ENCODE assay signal across 9 mouse cellular contexts in the genomic region with DNA sequence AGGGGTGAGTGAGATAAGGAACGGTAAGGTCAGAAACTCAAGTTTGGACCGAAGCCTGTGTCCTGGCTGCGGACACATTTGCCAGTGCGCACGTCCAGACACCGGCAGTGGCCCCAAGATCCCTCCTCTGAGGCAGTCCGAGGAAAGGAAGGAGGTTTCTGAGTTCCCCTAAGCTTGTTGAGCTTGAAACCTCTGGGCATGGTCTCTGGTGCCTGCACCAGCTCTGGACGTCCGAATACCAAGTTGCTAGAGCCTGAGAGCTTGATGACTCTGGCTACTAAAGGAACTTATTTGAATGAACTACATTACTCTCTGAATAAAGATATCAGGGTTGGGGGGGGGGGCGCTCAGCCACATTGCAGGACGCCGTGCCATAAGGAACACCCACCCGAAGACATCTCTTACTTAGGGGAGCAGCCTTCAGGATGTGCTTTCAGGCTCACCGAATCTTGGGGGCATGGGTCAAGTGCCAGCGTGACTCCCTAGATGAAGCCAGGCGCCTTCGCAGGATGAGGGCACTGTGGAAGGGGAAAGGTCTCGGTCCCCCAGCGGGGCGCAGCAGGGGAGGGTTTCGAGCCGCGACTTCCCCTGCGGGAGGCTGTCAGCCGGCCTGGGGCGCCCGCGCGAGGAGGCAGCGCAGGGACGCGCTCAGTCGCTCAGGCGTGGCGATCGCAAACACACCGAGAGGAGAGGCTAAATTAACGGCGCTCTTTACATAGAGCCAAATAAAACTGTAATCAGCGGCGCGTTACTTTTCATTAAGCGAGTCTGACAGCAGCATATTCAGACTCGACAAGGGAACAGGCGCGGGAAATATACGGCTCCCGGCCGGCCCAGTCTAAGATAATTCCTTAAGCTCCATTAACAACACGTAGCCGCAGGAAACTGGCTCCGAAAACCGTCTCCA. TPM values are rescaled to one million over a fixed set of nuclear protein-coding genes. Genes with fewer than 3 reads are reported as not detected.
DNase-seq lines count a peak whose midpoint lies in the region; ATAC-seq and TF ChIP-seq lines count a peak whose summit lies in the region.
"Had no signal": no experiment of that assay in that cellular context is flagged by ENCODE, and none has a peak within 500 bp of the region (broad histone marks: within the 10 kb centered on the region; RNA-seq: fewer than 3 reads in every experiment).

No protein-coding gene starts in this region.

- H3K4me1 ChIP-seq in megakaryocyte, embryonic 14.5 days: peaks cover 15% of the 10 kb centered on the region
- H3K4me1 ChIP-seq in forebrain, postnatal 0 days (ENCODE audit: insufficient read depth): no peaks in the 10 kb centered on the region
- H3K4me1 ChIP-seq in liver, embryonic 12.5 days: peaks cover 4% of the 10 kb centered on the region; the same call in 1 of the 2 replicates

- H3K9me3 ChIP-seq in megakaryocyte, embryonic 14.5 days: no peaks in the 10 kb centered on the region; the same call in 1 of the 2 replicates
- no peaks in the 10 kb centered on the region for H3K9me3 ChIP-seq in forebrain, postnatal 0 days (ENCODE audit: low read length)
- H3K9me3 ChIP-seq in liver, embryonic 12.5 days (replicated peaks): no peaks in the 10 kb centered on the region

- ATAC-seq in megakaryocyte, adult 5-6 weeks (ENCODE audit: poor library complexity, severe bottlenecking): no peak
- ATAC-seq in forebrain, postnatal 0 days: no peak; the same call in 1 of the 2 replicates
- ATAC-seq in liver, embryonic 12.5 days: no peak
- no peak for ATAC-seq in activated CD4-positive, CD25-positive, alpha-beta regulatory T cell, adult 4 months

- H3K27me3 ChIP-seq in megakaryocyte, embryonic 14.5 days (replicated peaks): peaks cover 100% of the 10 kb centered on the region
- peaks cover 74% of the 10 kb centered on the region for H3K27me3 ChIP-seq in forebrain, postnatal 0 days (ENCODE audit: insufficient read depth, low read length)
- peaks cover 99% of the 10 kb centered on the region for H3K27me3 ChIP-seq in liver, embryonic 12.5 days (replicated peaks)

- TF ChIP-seq CTCF in forebrain, postnatal 0 days (IDR thresholded peaks at IDR 0.05; ENCODE audit: low read depth): no peak

- H3K4me3 ChIP-seq in megakaryocyte, embryonic 14.5 days (replicated peaks): peak overlapping the region; percentile 67
- H3K4me3 ChIP-seq in forebrain, postnatal 0 days (ENCODE audit: low read depth, low read length): peak overlapping the region; percentile 24
- peak overlapping the region; percentile 19 for H3K4me3 ChIP-seq in liver, embryonic 12.5 days

- H3K9ac ChIP-seq in forebrain, postnatal 0 days: no peak overlapping the region
- no peak overlapping the region for H3K9ac ChIP-seq in liver, embryonic 12.5 days

- H3K36me3 ChIP-seq in megakaryocyte, embryonic 14.5 days (replicated peaks; ENCODE audit: low read length): no peaks in the 10 kb centered on the region
- no peaks in the 10 kb centered on the region for H3K36me3 ChIP-seq in forebrain, postnatal 0 days (ENCODE audit: insufficient read depth)
- H3K36me3 ChIP-seq in liver, embryonic 12.5 days: no peaks in the 10 kb centered on the region

- DNase-seq in forebrain, postnatal 0 days: no peak
- DNase-seq in urinary bladder, postnatal 4 days (ENCODE audit: low spot score in 2 of 2): no peak
- no peak for DNase-seq in spleen, postnatal 14 days (ENCODE audit: low spot score in 2 of 2)
- DNase-seq in frontal cortex, postnatal 14 days (ENCODE audit: low spot score in 2 of 2): no peak
- DNase-seq: lung, adult 18-20 months had no signal

- peak overlapping the region; percentile 46 for H3K4me2 ChIP-seq in forebrain, postnatal 0 days (ENCODE audit: low read depth)
- H3K4me2 ChIP-seq in liver, embryonic 12.5 days: peak overlapping the region; percentile 46; the same call in 1 of the 2 replicates

- no peak overlapping the region for H3K27ac ChIP-seq in forebrain, postnatal 0 days (ENCODE audit: low read depth, low read length)
- H3K27ac ChIP-seq in liver, embryonic 12.5 days: no peak overlapping the region

- WGBS in forebrain, postnatal 0 days: 2% methylated on average over 53 of the region's 53 CpGs
- WGBS in liver, embryonic 12.5 days (ENCODE audit: insufficient replicate concordance): 2% methylated on average over 53 of the region's 53 CpGs

RNA-seq across cellular contexts. Expression of gene Irx4, which starts 11.3 kb away (rescaled TPM):
- not detected in 2 replicates for polyA plus RNA-seq in megakaryocyte, embryonic 14.5 days (2012; ENCODE audit: insufficient read depth, low replicate concordance)
- total RNA-seq in megakaryocyte, adult 5-6 weeks (2015): not detected in 2 replicates
- total RNA-seq in megakaryocyte, adult 5-6 weeks (2017): not detected in 2 replicates
- total RNA-seq in forebrain, postnatal 0 days (2014; rRNA removed): not detected in 2 replicates
- polyA plus RNA-seq in forebrain, postnatal 0 days (2015; fragmentation: Nextera tagmentation; extraction: Ambion mirVana): not detected in 2 replicates
- polyA plus RNA-seq in liver, embryonic 12.5 days (2016; fragmentation: Nextera tagmentation; extraction: Ambion mirVana): 0.06 TPM in 1 of 2 replicates, not detected in the other
- not detected for polyA plus RNA-seq in activated CD4-positive, CD25-positive, alpha-beta regulatory T cell, adult 4 months (2017; shearing (Covaris generic))

RNA-seq across cellular contexts. Expression of gene Mrpl36, which starts 56.7 kb away (rescaled TPM):
- 67.2 and 126 TPM in 2 replicates for polyA plus RNA-seq in megakaryocyte, embryonic 14.5 days (2012; ENCODE audit: insufficient read depth, low replicate concordance)
- 65.4 and 68.6 TPM in 2 replicates for total RNA-seq in megakaryocyte, adult 5-6 weeks (2015)
- total RNA-seq in megakaryocyte, adult 5-6 weeks (2017): 27.7 and 28.1 TPM in 2 replicates
- total RNA-seq in forebrain, postnatal 0 days (2014; rRNA removed): 48.3 and 62.6 TPM in 2 replicates
- 74.3 and 84.6 TPM in 2 replicates for polyA plus RNA-seq in forebrain, postnatal 0 days (2015; fragmentation: Nextera tagmentation; extraction: Ambion mirVana)
- polyA plus RNA-seq in liver, embryonic 12.5 days (2016; fragmentation: Nextera tagmentation; extraction: Ambion mirVana): 142 and 151 TPM in 2 replicates
- polyA plus RNA-seq in activated CD4-positive, CD25-positive, alpha-beta regulatory T cell, adult 4 months (2017; shearing (Covaris generic)): 100 to 1,000 TPM; 138 to 148 TPM

RNA-seq across cellular contexts. Expression of gene Ndufs6, which starts 56.8 kb away (rescaled TPM):
- polyA plus RNA-seq in megakaryocyte, embryonic 14.5 days (2012; ENCODE audit: insufficient read depth, low replicate concordance): 32.4 and 302 TPM in 2 replicates
- 116 and 143 TPM in 2 replicates for total RNA-seq in megakaryocyte, adult 5-6 weeks (2015)
- total RNA-seq in megakaryocyte, adult 5-6 weeks (2017): 82.4 and 91.8 TPM in 2 replicates
- 117 and 128 TPM in 2 replicates for total RNA-seq in forebrain, postnatal 0 days (2014; rRNA removed)
- 423 and 557 TPM in 2 replicates for polyA plus RNA-seq in forebrain, postnatal 0 days (2015; fragmentation: Nextera tagmentation; extraction: Ambion mirVana)
- 300 and 310 TPM in 2 replicates for polyA plus RNA-seq in liver, embryonic 12.5 days (2016; fragmentation: Nextera tagmentation; extraction: Ambion mirVana)
- polyA plus RNA-seq in activated CD4-positive, CD25-positive, alpha-beta regulatory T cell, adult 4 months (2017; shearing (Covaris generic)): 100 to 1,000 TPM; 157 to 168 TPM
